Mouse (Mus musculus) Patski (cell line): ENCODE data around the gene Pmpcb. TPM values are rescaled to one million over a fixed set of nuclear protein-coding genes. Genes with fewer than 3 reads are reported as not detected.
A peak's percentile ranks its signal among the peaks of the same experiment; 100 is the strongest.

Source experiments
- ATAC-seq: fragments of 100-300 bp; one replicate; pipeline ENCODE4 v1.8.0; 2021
- CTCF ChIA-PET: fragments of 350-600 bp; sonication (Branson Sonifier 250); formaldehyde crosslinking; loops from one replicate; lab custom pipeline; 2022; ENCODE audit warnings: inconsistent platforms; lab: Charles Lee
- POLR2A ChIA-PET: fragments of 350-600 bp; sonication (Branson Sonifier 250); formaldehyde crosslinking; loops from one replicate; lab custom pipeline; 2022; ENCODE audit warnings: antibody characterized with exemption, inconsistent platforms; lab: Charles Lee
- DNase-seq: peaks from one replicate; pipeline ENCODE4 v3.0.0-alpha.2; 2011; ENCODE audit warnings: low read depth, low spot score
- H3K27me3 ChIP-seq: fragments of 371-371 bp; one replicate; pipeline ENCODE4 v1.5.1; 2021
- CTCF ChIP-seq: fragments of 100-300 bp; IDR thresholded peaks from one replicate; pipeline ENCODE4 v1.5.1; 2021
- in situ Hi-C: fragments of 300-500 bp; cut with MboI; formaldehyde crosslinking; loops from 3 replicates; pipeline ENCODE4 v1.11.1; 2018; ENCODE audit warnings: low pct_unique_long_range_greater_than_20kb, mixed read lengths
- polyA plus RNA-seq: library from polyadenylated mRNA; unstranded; gene quantifications from one replicate; pipeline ENCODE4 v1.2.3, GENCODE M21; 2021

Pmpcb gene
- polyA plus RNA-seq, 1 experiment from 2014 or later, result 178 TPM

DNA sequence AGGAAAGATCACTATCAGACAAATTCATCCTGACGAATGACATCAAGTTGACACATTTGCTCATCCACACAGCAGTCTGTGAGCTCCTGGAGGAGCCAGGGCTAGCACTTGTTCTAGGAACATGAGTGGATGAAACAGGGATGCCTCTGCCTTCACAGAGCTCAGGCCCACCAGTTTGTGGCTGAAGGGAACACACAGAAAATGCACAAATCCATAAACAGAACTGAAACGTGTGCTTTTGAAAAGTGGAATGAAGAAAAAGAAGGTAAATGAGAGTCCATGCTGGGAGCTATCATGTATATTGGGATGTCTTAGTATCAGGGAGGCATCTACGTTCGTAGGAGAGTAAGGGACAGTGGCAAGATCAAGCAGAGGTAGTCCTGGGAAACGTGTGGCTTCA lies 7.8 kb upstream of the Pmpcb start:
- ATAC-seq, result no peak
- TF ChIP-seq CTCF, result no peak
- no peak for DNase-seq
- ChIA-PET CTCF (no interaction called here), POLR2A (no interaction called here)
- in situ Hi-C loops, result no loop called here
- no peaks in the 10 kb centered on the region for H3K27me3 ChIP-seq

DNA sequence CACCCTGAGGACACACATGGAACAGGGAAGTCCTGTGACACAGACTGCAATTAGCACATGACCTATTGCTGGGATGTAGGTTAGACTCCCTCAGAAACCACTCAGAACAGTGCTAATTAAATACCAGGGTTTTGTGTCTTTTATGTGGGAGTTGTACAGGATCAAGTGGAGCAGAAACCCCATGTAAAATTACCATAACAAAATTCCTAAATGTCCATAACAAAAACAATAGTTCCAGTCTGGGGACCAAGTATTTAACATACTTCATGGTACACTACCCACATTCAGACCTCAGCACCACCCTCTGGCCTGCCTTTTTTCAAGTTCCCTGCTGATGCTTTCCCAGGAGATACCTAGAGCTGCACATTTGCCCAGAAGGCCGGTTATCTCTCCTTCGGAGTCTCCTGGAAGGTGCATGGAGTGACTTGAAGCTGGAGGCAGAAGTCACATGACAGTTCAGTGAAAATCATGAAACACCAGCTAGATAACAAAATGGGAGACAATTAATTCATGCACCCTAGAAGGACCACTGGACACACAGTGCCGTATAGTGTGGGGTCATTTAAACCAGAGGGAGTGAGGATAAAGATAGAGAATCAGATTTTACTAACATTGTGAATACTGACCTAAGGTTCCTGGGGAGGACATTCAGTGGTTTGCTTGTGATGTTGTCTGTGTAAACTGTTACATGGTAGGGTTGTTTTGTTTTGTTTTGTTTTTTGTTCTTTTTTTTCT lies 4.6 kb upstream of the Pmpcb start:
- ATAC-seq, result peak; percentile 46
- CTCF ChIA-PET, result interaction anchor here (0.6 to 2.9 kb wide), 9 partner anchors 9 to 80 kb away, joined by 3 to 9 read pairs (median 4); partner anchors contain the start of gene Napepld
- in situ Hi-C loops, result no loop called here
- no peak for DNase-seq
- H3K27me3 ChIP-seq, result no peaks in the 10 kb centered on the region
- POLR2A ChIA-PET, result interaction anchor here (0.8 to 1.6 kb wide), 3 partner anchors 20 to 31 kb away, joined by 3 to 7 read pairs (median 4); partner anchors contain the start of gene Napepld
- TF ChIP-seq CTCF, result no peak

DNA sequence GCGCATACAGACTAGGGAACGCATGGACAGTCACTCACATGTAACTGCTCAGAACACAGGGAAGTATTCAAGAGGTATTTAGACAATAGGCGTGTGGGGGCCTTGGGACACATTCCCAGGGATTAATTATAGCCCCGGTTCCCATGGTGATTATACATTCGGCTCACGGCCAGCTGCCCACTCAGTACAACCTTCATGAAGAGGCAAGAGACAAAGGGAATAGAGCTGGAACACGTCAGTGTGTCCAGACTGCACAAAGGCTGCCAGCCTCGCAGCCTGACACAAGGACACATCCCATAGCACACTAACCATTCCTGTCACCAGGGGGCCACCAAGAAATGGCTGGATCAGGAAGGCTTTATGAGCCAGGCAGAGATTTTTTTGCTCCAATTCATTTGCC lies 4.0 kb upstream of the Pmpcb start:
- POLR2A ChIA-PET, result interaction anchor here (0.8 to 1.6 kb wide), 3 partner anchors 21 to 32 kb away, joined by 3 to 7 read pairs (median 4); partner anchors contain the start of gene Napepld
- TF ChIP-seq CTCF, result peak; percentile 72

GRCm38 (mm10) chr5:21735100-21735499 lies 1.8 kb upstream of the Pmpcb start:
- CTCF ChIA-PET, result interaction anchor here (1.0 to 1.8 kb wide), 11 partner anchors 9 to 90 kb away, joined by 3 to 12 read pairs (median 6); partner anchors contain the start of genes Armc10, Fbxl13 and Napepld
- ATAC-seq (no peak), DNase-seq (no peak)
- POLR2A ChIA-PET, result interaction anchor here (1.8 kb wide), 1 partner anchor 34 kb away, joined by 7 read pairs; the partner anchor contains the start of gene Napepld
- TF ChIP-seq CTCF, result no peak
- no peaks in the 10 kb centered on the region for H3K27me3 ChIP-seq
- in situ Hi-C loops, result loop anchor here (5.0 kb wide), 1 partner anchor 83 kb away; no protein-coding TSS in a partner anchor

More for the DNA sequence above, 4.0 kb upstream of the Pmpcb start:
- ATAC-seq (peak; percentile 46), DNase-seq (no peak)
- in situ Hi-C loops, result no loop called here
- no peaks in the 10 kb centered on the region for H3K27me3 ChIP-seq
- CTCF ChIA-PET, result interaction anchor here (0.7 to 2.9 kb wide), 8 partner anchors 10 to 81 kb away, joined by 3 to 9 read pairs (median 4); partner anchors contain the start of gene Napepld

DNA sequence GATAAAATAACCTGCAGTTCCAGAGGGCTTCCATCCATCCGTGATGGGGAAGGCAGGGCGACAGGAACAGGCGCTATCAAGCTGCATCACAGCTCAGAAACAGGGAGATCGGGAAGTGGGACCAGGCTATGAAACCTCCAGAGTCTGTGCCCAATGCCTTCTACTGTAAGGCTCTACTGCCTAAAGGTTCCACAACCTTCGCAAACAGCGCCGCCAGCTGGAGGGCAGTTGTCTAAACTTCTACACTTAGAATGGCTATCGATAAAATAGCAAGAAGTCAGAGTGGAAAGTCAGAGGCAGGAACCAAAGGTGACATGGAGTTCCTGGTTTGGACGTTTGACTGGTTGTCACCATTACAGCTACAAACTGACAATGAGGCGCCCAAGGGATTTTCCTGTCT lies 1.4 kb upstream of the Pmpcb start:
- no peaks in the 10 kb centered on the region for H3K27me3 ChIP-seq
- peak; percentile 91 for TF ChIP-seq CTCF
- in situ Hi-C loops, result loop anchor here (5.0 kb wide), 1 partner anchor 83 kb away; no protein-coding TSS in a partner anchor
- POLR2A ChIA-PET, result interaction anchor here (1.8 kb wide), 1 partner anchor 35 kb away, joined by 7 read pairs; the partner anchor contains the start of gene Napepld
- ATAC-seq (no peak), DNase-seq (no peak)
- CTCF ChIA-PET, result interaction anchor here (1.0 to 1.8 kb wide), 12 partner anchors 9 to 91 kb away, joined by 3 to 12 read pairs (median 5); partner anchors contain the start of genes Armc10, Fbxl13 and Napepld

- POLR2A ChIA-PET, result interaction anchor here (0.6 to 1.8 kb wide), 2 partner anchors 35 to 49 kb away, joined by 3 to 7 read pairs; partner anchors contain the start of genes Dnajc2, Napepld and Psmc2
- TF ChIP-seq CTCF, result no peak
- no peaks in the 10 kb centered on the region for H3K27me3 ChIP-seq
- ATAC-seq (no peak), DNase-seq (no peak)
- CTCF ChIA-PET, result interaction anchor here (0.6 to 1.8 kb wide), 14 partner anchors 9 to 96 kb away, joined by 3 to 12 read pairs (median 4); partner anchors contain the start of genes Armc10 and Fbxl13
- in situ Hi-C loops, result loop anchor here (5.0 kb wide), 1 partner anchor 84 kb away; no protein-coding TSS in a partner anchor
Observed at GRCm38 (mm10) chr5:21736046-21736445, 895 bp upstream of the Pmpcb start.

- no peaks in the 10 kb centered on the region for H3K27me3 ChIP-seq
- CTCF ChIA-PET, result no interaction called here
- no peak for DNase-seq
- POLR2A ChIA-PET, result no interaction called here
- in situ Hi-C loops, result loop anchor here (5.0 kb wide), 1 partner anchor 85 kb away; no protein-coding TSS in a partner anchor
- no peak for ATAC-seq
- TF ChIP-seq CTCF, result no peak
Observed at GRCm38 (mm10) chr5:21737620-21738019, 679 bp downstream of the Pmpcb start.

- in situ Hi-C loops, result loop anchor here (5.0 kb wide), 1 partner anchor 87 kb away; no protein-coding TSS in a partner anchor
- CTCF ChIA-PET, result no interaction called here
- no peaks in the 10 kb centered on the region for H3K27me3 ChIP-seq
- POLR2A ChIA-PET, result no interaction called here
- no peak for TF ChIP-seq CTCF
- no peak for ATAC-seq
- no peak for DNase-seq
Observed at GRCm38 (mm10) chr5:21739120-21739519, 2.2 kb downstream of the Pmpcb start.

DNA sequence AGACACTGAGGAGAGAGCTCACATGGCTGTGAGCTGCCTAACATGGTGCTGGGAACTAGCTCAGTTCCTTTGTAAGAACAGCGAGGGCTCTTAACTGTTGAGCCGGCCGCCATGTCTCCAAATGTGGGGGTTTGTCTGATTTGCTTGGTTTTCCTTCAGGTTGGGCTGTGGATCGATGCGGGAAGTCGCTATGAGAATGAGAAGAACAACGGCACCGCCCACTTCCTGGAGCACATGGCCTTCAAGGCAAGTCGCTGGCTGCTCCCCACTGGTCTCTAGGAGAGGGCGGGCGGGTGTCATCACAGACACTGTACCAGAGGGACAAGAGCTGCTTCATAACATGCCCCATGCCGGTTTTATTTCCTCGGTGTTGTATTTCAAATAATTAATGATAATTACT lies 2.9 kb downstream of the Pmpcb start:
- in situ Hi-C loops, result loop anchor here (5.0 kb wide), 1 partner anchor 88 kb away; no protein-coding TSS in a partner anchor
- H3K27me3 ChIP-seq, result no peaks in the 10 kb centered on the region
- POLR2A ChIA-PET, result no interaction called here
- DNase-seq (no peak), ATAC-seq (no peak)
- TF ChIP-seq CTCF, result no peak
- CTCF ChIA-PET, result no interaction called here

DNA sequence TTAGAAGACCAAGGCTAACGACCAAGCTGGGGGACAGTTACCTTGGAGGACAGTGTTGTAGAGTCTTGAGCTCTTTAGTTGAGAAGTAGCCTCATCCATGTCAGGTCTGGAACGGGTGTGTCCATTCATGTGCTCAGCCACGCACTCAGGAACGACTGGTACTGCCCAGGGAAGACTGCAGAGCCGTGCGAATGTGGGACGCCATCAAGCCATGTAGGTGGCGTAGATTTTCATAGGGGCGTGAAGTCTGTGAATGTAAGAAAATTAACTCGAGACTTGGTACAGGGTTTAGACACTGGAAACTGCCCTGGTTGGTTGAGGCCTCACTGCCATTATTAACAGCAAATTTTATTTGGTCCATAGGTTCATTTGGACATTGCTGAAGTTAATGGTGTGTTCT lies 6.7 kb downstream of the Pmpcb start:
- in situ Hi-C loops, result no loop called here
- no peak for ATAC-seq

More for the DNA sequence above, 6.7 kb downstream of the Pmpcb start:
- no peaks in the 10 kb centered on the region for H3K27me3 ChIP-seq
- TF ChIP-seq CTCF, result no peak
- POLR2A ChIA-PET, result no interaction called here
- DNase-seq, result no peak
- CTCF ChIA-PET, result interaction anchor here (0.8 to 1.6 kb wide), 2 partner anchors 15 to 40 kb away, joined by 3 to 4 read pairs; no protein-coding TSS in a partner anchor
